Mouse (Mus musculus): ENCODE data around the gene Rpf1. TPM values are rescaled to one million over a fixed set of nuclear protein-coding genes. Genes with fewer than 3 reads are reported as not detected.

Rpf1 gene
- polyA plus RNA-seq, 1 experiment from 2014 or later, result 81.5 TPM

GRCm38 (mm10) chr3:146486464-146486863 is 34.8 kb downstream of the Rpf1 start:
- Histone ChIP-seq H3K36me3 (ENCODE audit: control insufficient read depth, insufficient read depth, low read length) (no peaks in the 10 kb centered on the region), H3K4me2 (no peak overlapping the region), H3K9me3 (ENCODE audit: control insufficient read depth, low read length) (no peaks in the 10 kb centered on the region), H3K27ac (ENCODE audit: low read depth, low read length) (no peak overlapping the region), H3K9ac (ENCODE audit: low read length) (no peak overlapping the region), H3K4me3 (ENCODE audit: low read depth, low read length) (no peak overlapping the region), H3K4me1 (ENCODE audit: control insufficient read depth, insufficient read depth, low read length) (no peaks in the 10 kb centered on the region), H3K27me3 (ENCODE audit: control insufficient read depth, insufficient read depth, low read length) (no peaks in the 10 kb centered on the region)
- ATAC-seq (ENCODE audit: low FRiP score) (no peak), DNase-seq (ENCODE audit: low spot score, missing footprints) (no peak)
- 84% methylated on average over 4 of the region's 4 CpGs for WGBS

DNA sequence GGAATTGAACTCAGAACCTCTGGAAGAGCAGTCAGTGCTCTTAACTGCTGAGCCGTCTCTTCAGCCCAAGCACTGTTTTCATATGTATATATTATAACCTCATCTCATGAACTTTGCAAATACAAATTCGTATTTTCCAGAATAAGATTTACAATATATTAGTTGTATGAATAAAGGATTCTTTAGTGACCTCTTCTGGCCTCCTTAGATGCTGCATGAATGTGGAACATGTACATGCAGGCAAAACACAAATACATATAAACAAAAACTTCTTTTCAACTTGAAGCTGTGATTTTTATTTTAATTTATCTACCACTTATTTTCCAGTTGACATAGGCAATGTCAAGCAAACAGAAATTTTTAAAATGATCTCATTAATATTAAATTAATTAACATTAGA is 39.2 kb downstream of the Rpf1 start:
- ATAC-seq (ENCODE audit: low FRiP score), result no peak
- WGBS, result 79% methylated on average over 2 of the region's 2 CpGs

DNA sequence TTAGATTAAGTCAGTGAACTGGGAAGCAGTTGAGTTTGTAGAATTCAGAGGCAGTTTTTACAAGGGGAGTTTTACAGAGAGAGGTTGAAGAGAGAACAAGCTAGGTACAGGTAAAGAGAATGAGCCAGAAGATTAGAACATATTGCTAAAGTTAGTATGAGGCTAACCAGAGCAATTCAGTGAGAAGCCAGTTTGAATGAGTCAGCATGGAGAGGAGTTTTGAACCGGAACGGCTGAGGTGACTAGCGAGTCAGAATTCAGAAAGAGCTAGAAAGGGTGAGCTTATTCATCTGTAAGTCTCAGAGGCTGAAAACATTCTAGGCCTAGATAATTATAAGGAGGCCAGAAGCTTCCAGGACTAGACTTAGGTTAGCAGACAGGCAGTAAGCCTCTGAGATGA is 46.8 kb downstream of the Rpf1 start:
- WGBS, result 87% methylated on average over 3 of the region's 3 CpGs
- Histone ChIP-seq H3K9ac (ENCODE audit: low read length) (no peak overlapping the region), H3K4me1 (ENCODE audit: control insufficient read depth, insufficient read depth, low read length) (no peaks in the 10 kb centered on the region), H3K9me3 (ENCODE audit: control insufficient read depth, low read length) (no peaks in the 10 kb centered on the region), H3K4me2 (no peak overlapping the region), H3K27me3 (ENCODE audit: control insufficient read depth, insufficient read depth, low read length) (no peaks in the 10 kb centered on the region), H3K4me3 (ENCODE audit: low read depth, low read length) (no peak overlapping the region), H3K27ac (ENCODE audit: low read depth, low read length) (no peak overlapping the region), H3K36me3 (ENCODE audit: control insufficient read depth, insufficient read depth, low read length) (no peaks in the 10 kb centered on the region)
- ATAC-seq (ENCODE audit: low FRiP score) (no peak), DNase-seq (ENCODE audit: low spot score, missing footprints) (no peak)

More for the DNA sequence above, 39.2 kb downstream of the Rpf1 start:
- Histone ChIP-seq H3K27me3 (ENCODE audit: control insufficient read depth, insufficient read depth, low read length) (no peaks in the 10 kb centered on the region), H3K27ac (ENCODE audit: low read depth, low read length) (no peak overlapping the region), H3K4me1 (ENCODE audit: control insufficient read depth, insufficient read depth, low read length) (no peaks in the 10 kb centered on the region), H3K4me3 (ENCODE audit: low read depth, low read length) (no peak overlapping the region), H3K36me3 (ENCODE audit: control insufficient read depth, insufficient read depth, low read length) (no peaks in the 10 kb centered on the region), H3K9ac (ENCODE audit: low read length) (no peak overlapping the region), H3K9me3 (ENCODE audit: control insufficient read depth, low read length) (no peaks in the 10 kb centered on the region), H3K4me2 (no peak overlapping the region)
- no peak for DNase-seq (ENCODE audit: low spot score, missing footprints)

DNA sequence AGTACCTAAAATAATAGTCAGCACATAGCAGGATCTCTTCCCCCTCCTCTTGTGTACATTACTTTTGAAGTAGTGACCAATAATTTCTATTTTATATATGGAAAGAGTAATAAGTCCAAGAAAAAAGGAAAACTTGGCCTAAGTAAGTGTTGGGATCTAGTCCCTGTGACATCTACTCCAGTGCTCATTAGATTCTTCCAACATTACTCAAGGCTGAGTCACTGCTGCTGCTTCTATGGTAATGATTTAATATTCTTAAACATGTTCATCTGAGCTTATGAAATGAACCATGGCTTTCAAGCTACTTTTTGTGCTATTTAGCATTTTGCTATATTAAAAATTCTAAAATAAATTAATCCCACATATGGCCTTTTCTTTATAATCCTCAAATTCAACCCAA is 47.5 kb downstream of the Rpf1 start:
- Histone ChIP-seq H3K9ac (ENCODE audit: low read length) (no peak overlapping the region), H3K4me3 (ENCODE audit: low read depth, low read length) (no peak overlapping the region), H3K4me1 (ENCODE audit: control insufficient read depth, insufficient read depth, low read length) (no peaks in the 10 kb centered on the region), H3K27me3 (ENCODE audit: control insufficient read depth, insufficient read depth, low read length) (no peaks in the 10 kb centered on the region), H3K4me2 (no peak overlapping the region), H3K36me3 (ENCODE audit: control insufficient read depth, insufficient read depth, low read length) (no peaks in the 10 kb centered on the region), H3K27ac (ENCODE audit: low read depth, low read length) (no peak overlapping the region), H3K9me3 (ENCODE audit: control insufficient read depth, low read length) (no peaks in the 10 kb centered on the region)
- no peak for ATAC-seq (ENCODE audit: low FRiP score)
- no peak for DNase-seq (ENCODE audit: low spot score, missing footprints)

GRCm38 (mm10) chr3:146472657-146473056 is 48.6 kb downstream of the Rpf1 start:
- H3K4me2 ChIP-seq, result no peak overlapping the region
- no peaks in the 10 kb centered on the region for H3K27me3 ChIP-seq (ENCODE audit: control insufficient read depth, insufficient read depth, low read length)
- 73% methylated on average over 4 of the region's 4 CpGs for WGBS
- H3K36me3 ChIP-seq (ENCODE audit: control insufficient read depth, insufficient read depth, low read length), result no peaks in the 10 kb centered on the region
- ATAC-seq (ENCODE audit: low FRiP score) (no peak), DNase-seq (ENCODE audit: low spot score, missing footprints) (no peak)
- no peaks in the 10 kb centered on the region for H3K4me1 ChIP-seq (ENCODE audit: control insufficient read depth, insufficient read depth, low read length)
- no peak overlapping the region for H3K4me3 ChIP-seq (ENCODE audit: low read depth, low read length)
- no peaks in the 10 kb centered on the region for H3K9me3 ChIP-seq (ENCODE audit: control insufficient read depth, low read length)
- no peak overlapping the region for H3K9ac ChIP-seq (ENCODE audit: low read length)
- H3K27ac ChIP-seq (ENCODE audit: low read depth, low read length), result no peak overlapping the region

DNA sequence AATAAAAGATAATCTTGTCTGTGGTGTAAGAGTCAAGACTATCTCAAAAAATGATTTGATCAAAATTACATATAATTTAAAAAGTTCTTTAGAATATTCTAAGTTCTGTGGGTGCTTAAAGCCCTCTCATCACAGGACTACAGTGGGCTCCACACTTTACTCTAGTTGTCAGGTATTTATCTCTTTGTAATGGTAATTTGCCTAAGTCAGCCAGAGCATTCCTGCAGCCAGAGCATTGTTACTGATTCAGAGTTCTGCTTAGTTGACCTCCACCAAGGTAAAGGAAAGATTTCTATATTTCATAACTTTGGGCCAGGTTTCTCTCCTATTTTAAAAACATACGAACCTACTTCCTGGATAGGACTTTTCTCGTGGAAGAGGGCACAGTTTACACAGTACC is 52.0 kb downstream of the Rpf1 start:
- DNase-seq (ENCODE audit: low spot score, missing footprints), result no peak
- H3K9ac ChIP-seq (ENCODE audit: low read length), result no peak overlapping the region
- no peaks in the 10 kb centered on the region for H3K27me3 ChIP-seq (ENCODE audit: control insufficient read depth, insufficient read depth, low read length)
- no peak for ATAC-seq (ENCODE audit: low FRiP score)
- no peak overlapping the region for H3K4me3 ChIP-seq (ENCODE audit: low read depth, low read length)
- no peak overlapping the region for H3K27ac ChIP-seq (ENCODE audit: low read depth, low read length)
- WGBS, result 89% methylated on average over 2 of the region's 2 CpGs
- H3K4me2 ChIP-seq, result no peak overlapping the region
- H3K4me1 ChIP-seq (ENCODE audit: control insufficient read depth, insufficient read depth, low read length), result no peaks in the 10 kb centered on the region
- H3K9me3 ChIP-seq (ENCODE audit: control insufficient read depth, low read length), result no peaks in the 10 kb centered on the region
- no peaks in the 10 kb centered on the region for H3K36me3 ChIP-seq (ENCODE audit: control insufficient read depth, insufficient read depth, low read length)

DNA sequence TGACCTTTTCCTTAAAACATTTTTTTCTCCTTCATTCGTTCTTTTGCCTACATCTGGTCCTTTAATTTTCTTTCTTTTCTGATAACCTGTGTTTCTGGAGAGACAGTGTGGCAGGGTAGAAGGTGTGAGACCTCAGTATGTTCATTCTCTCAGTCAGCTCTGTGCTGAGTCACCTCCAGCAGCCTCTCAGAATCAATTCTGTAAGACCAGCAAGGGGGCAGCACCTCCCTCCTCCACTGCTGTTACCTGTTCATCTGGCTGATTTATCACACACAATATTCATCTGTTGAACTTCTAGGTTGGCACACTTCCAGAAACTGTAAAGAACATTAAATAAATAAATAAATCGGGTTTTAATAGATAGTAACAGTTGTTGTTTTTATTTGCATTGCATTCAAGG is 58.3 kb downstream of the Rpf1 start:
- H3K27ac ChIP-seq (ENCODE audit: low read depth, low read length), result no peak overlapping the region
- H3K4me1 ChIP-seq (ENCODE audit: control insufficient read depth, insufficient read depth, low read length), result no peaks in the 10 kb centered on the region
- WGBS, result 61% methylated on average over 2 of the region's 2 CpGs
- H3K27me3 ChIP-seq (ENCODE audit: control insufficient read depth, insufficient read depth, low read length), result no peaks in the 10 kb centered on the region
- H3K9me3 ChIP-seq (ENCODE audit: control insufficient read depth, low read length), result no peaks in the 10 kb centered on the region
- ATAC-seq (ENCODE audit: low FRiP score), result no peak
- H3K4me2 ChIP-seq, result no peak overlapping the region
- DNase-seq (ENCODE audit: low spot score, missing footprints), result no peak
- no peaks in the 10 kb centered on the region for H3K36me3 ChIP-seq (ENCODE audit: control insufficient read depth, insufficient read depth, low read length)
- H3K4me3 ChIP-seq (ENCODE audit: low read depth, low read length), result no peak overlapping the region
- H3K9ac ChIP-seq (ENCODE audit: low read length), result no peak overlapping the region

Other genes with a start within 250 kb of the Rpf1 start
- 31.0 and 33.5 TPM in 2 replicates for gene Ssx2ip, start 116.8 kb downstream of the Rpf1 start, polyA plus RNA-seq (2014; fragmentation: Nextera tagmentation; extraction: Ambion mirVana)
- gene Ctbs, start 71.6 kb downstream of the Rpf1 start, polyA plus RNA-seq (2014; fragmentation: Nextera tagmentation; extraction: Ambion mirVana), result 5.8 and 6.6 TPM in 2 replicates
- gene Spata1, start 21.7 kb downstream of the Rpf1 start, polyA plus RNA-seq (2014; fragmentation: Nextera tagmentation; extraction: Ambion mirVana), result 3.4 and 7.7 TPM in 2 replicates
- 1,083 and 1,090 TPM in 2 replicates for gene Gng5, start 21.6 kb downstream of the Rpf1 start, polyA plus RNA-seq (2014; fragmentation: Nextera tagmentation; extraction: Ambion mirVana)
- 0.11 TPM in 1 of 2 replicates, not detected in the other for gene Uox, start 49.0 kb upstream of the Rpf1 start, polyA plus RNA-seq (2014; fragmentation: Nextera tagmentation; extraction: Ambion mirVana)
- gene Dnase2b, start 94.2 kb upstream of the Rpf1 start, polyA plus RNA-seq (2014; fragmentation: Nextera tagmentation; extraction: Ambion mirVana), result not detected in 2 replicates
- gene 4930503B20Rik, start 129.9 kb upstream of the Rpf1 start, polyA plus RNA-seq (2014; fragmentation: Nextera tagmentation; extraction: Ambion mirVana), result not detected in 2 replicates
- gene Samd13, start 164.2 kb upstream of the Rpf1 start, polyA plus RNA-seq (2014; fragmentation: Nextera tagmentation; extraction: Ambion mirVana), result 0.26 and 0.80 TPM in 2 replicates